Mouse (Mus musculus): ENCODE measurements around the gene Vnn3.

- TF ChIP-seq CTCF (IDR thresholded peaks at IDR 0.05; ENCODE audit: borderline replicate concordance, insufficient read depth, low read depth, low read length) = no peak
- no peak for TF ChIP-seq POLR2A (IDR thresholded peaks at IDR 0.05; ENCODE audit: borderline replicate concordance, insufficient read depth, low read length)
These were observed 33.6 kb downstream of the Vnn3 start for GRCm38 (mm10) chr10:23884910-23885309.
